Mouse (Mus musculus) intestine, postnatal 0 days (tissue): ENCODE data around the gene Tmem210. TPM values are rescaled to one million over a fixed set of nuclear protein-coding genes. Genes with fewer than 3 reads are reported as not detected.
A peak's percentile ranks its signal among the peaks of the same experiment; 100 is the strongest.

Experiments used
- ATAC-seq: fragments of 200-750 bp; cut with Nextera tagmentation; 2 replicates; pipeline ENCODE4 v1.8.0; 2017; ENCODE audit warnings: mild to moderate bottlenecking, moderate TSS enrichment, moderate library complexity
- H3K27ac ChIP-seq: fragments of 300-500 bp; sonication (generic); 2 replicates; pipeline ENCODE4 v1.5.1; 2014; ENCODE audit warnings: mild to moderate bottlenecking, low read depth, low read length, moderate library complexity
- H3K27me3 ChIP-seq: fragments of 300-500 bp; sonication (generic); replicated peaks from 2 replicates; pipeline ENCODE4 v1.6.1; 2014; ENCODE audit warnings: low read length, mixed read lengths; ENCODE audit not compliant: control insufficient read depth, insufficient read depth
- H3K36me3 ChIP-seq: fragments of 300-500 bp; sonication (generic); 2 replicates; pipeline ENCODE4 v1.6.1; 2014; ENCODE audit warnings: mild to moderate bottlenecking, moderate library complexity; ENCODE audit not compliant: control insufficient read depth, insufficient read depth
- H3K4me1 ChIP-seq: fragments of 300-500 bp; sonication (generic); replicated peaks from 2 replicates; pipeline ENCODE4 v1.6.1; 2014; ENCODE audit warnings: antibody characterized with exemption, low read length, mixed read lengths; ENCODE audit not compliant: control insufficient read depth, insufficient read depth
- H3K4me2 ChIP-seq: fragments of 300-500 bp; sonication (generic); replicated peaks from 2 replicates; pipeline ENCODE4 v1.6.1; 2014; ENCODE audit warnings: low read depth, mild to moderate bottlenecking, moderate library complexity
- H3K4me3 ChIP-seq: fragments of 300-500 bp; sonication (generic); 2 replicates; pipeline ENCODE4 v1.5.1; 2014; ENCODE audit warnings: low read depth, low read length
- H3K9ac ChIP-seq: fragments of 300-500 bp; sonication (generic); 2 replicates; pipeline ENCODE4 v1.6.1; 2014; ENCODE audit warnings: mild to moderate bottlenecking, low read depth, low read length
- H3K9me3 ChIP-seq: fragments of 300-500 bp; sonication (generic); 2 replicates; pipeline ENCODE4 v1.6.1; 2016; ENCODE audit warnings: mixed run types; ENCODE audit not compliant: control insufficient read depth
- CTCF ChIP-seq: sonication (generic); IDR thresholded peaks from 2 replicates; pipeline ENCODE4 v1.5.1; 2016; ENCODE audit warnings: low read depth, mild to moderate bottlenecking, control low read depth, antibody characterized with exemption, moderate library complexity
- WGBS: fragments of 180-500 bp; shearing (Covaris S2); extraction: QIAGEN DNeasy Blood & Tissue Kit; methylation state at CpG from one replicate; pipeline ENCODE4 v1.1.7; 2014; 5-methylcytosine and 5-hydroxymethylcytosine counted together
- polyA plus RNA-seq: library from polyadenylated mRNA; unstranded; fragments of >200 nt; fragmentation: Nextera tagmentation; extraction: Ambion mirVana; gene quantifications from 2 replicates; pipeline ENCODE4 v1.2.1, GENCODE M21; 2015

Gene Tmem210
- polyA plus RNA-seq, 1 experiment from 2014 or later: not detected

GRCm38 (mm10) chr2:25292054-25292544 is 4.2 kb downstream of the Tmem210 start:
- H3K4me2 ChIP-seq: peak overlapping the region; percentile 75
- no peak overlapping the region for H3K9ac ChIP-seq
- H3K4me1 ChIP-seq: peaks cover 8% of the 10 kb centered on the region; the same call in 1 of the 2 replicates
- H3K36me3 ChIP-seq: no peaks in the 10 kb centered on the region
- H3K4me3 ChIP-seq: peak overlapping the region; percentile 42
- WGBS: 3% methylated on average over 42 of the region's 43 CpGs
- peaks cover 46% of the 10 kb centered on the region for H3K27me3 ChIP-seq
- no peaks in the 10 kb centered on the region for H3K9me3 ChIP-seq
- TF ChIP-seq CTCF: no peak
- no peak overlapping the region; the same call in 1 of the 2 replicates for H3K27ac ChIP-seq
- ATAC-seq: no peak

GRCm38 (mm10) chr2:25292856-25293255 is 4.9 kb downstream of the Tmem210 start:
- WGBS: 0% methylated on average over 1 of the region's 1 CpGs
- Histone ChIP-seq H3K36me3 (no peaks in the 10 kb centered on the region), H3K9me3 (no peaks in the 10 kb centered on the region), H3K4me3 (0 out of 2 replicates have a peak overlapping the region, but pooled peaks have one; percentile 42), H3K9ac (no peak overlapping the region), H3K4me2 (peak overlapping the region; percentile 75), H3K27ac (no peak overlapping the region), H3K27me3 (peaks cover 46% of the 10 kb centered on the region), H3K4me1 (peaks cover 4% of the 10 kb centered on the region; the same call in 1 of the 2 replicates)
- TF ChIP-seq CTCF: peak; percentile 93
- no peak for ATAC-seq

GRCm38 (mm10) chr2:25293706-25294105 is 5.8 kb downstream of the Tmem210 start:
- TF ChIP-seq CTCF: no peak
- H3K9ac ChIP-seq: no peak overlapping the region
- no peak overlapping the region for H3K4me2 ChIP-seq
- H3K27me3 ChIP-seq: peaks cover 46% of the 10 kb centered on the region
- H3K4me3 ChIP-seq: no peak overlapping the region
- no peak overlapping the region for H3K27ac ChIP-seq
- no peaks in the 10 kb centered on the region for H3K36me3 ChIP-seq
- no peaks in the 10 kb centered on the region for H3K9me3 ChIP-seq
- H3K4me1 ChIP-seq: no peaks in the 10 kb centered on the region
- 64% methylated on average over 9 of the region's 9 CpGs for WGBS
- ATAC-seq: no peak

GRCm38 (mm10) chr2:25297093-25297492 is 9.1 kb downstream of the Tmem210 start:
- no peak overlapping the region for H3K4me2 ChIP-seq
- H3K9me3 ChIP-seq: no peaks in the 10 kb centered on the region
- WGBS: 77% methylated on average over 8 of the region's 8 CpGs
- no peaks in the 10 kb centered on the region for H3K4me1 ChIP-seq
- no peak overlapping the region for H3K27ac ChIP-seq
- H3K4me3 ChIP-seq: no peak overlapping the region
- peaks cover 13% of the 10 kb centered on the region for H3K27me3 ChIP-seq
- H3K9ac ChIP-seq: no peak overlapping the region
- no peaks in the 10 kb centered on the region for H3K36me3 ChIP-seq
- no peak for TF ChIP-seq CTCF
- no peak for ATAC-seq

GRCm38 (mm10) chr2:25298046-25298445 is 10.1 kb downstream of the Tmem210 start:
- Histone ChIP-seq H3K9me3 (no peaks in the 10 kb centered on the region), H3K36me3 (no peaks in the 10 kb centered on the region), H3K27me3 (peaks cover 5% of the 10 kb centered on the region; the same call in 1 of the 2 replicates), H3K4me3 (no peak overlapping the region), H3K27ac (no peak overlapping the region), H3K4me1 (no peaks in the 10 kb centered on the region), H3K9ac (no peak overlapping the region), H3K4me2 (no peak overlapping the region)
- no peak for ATAC-seq
- TF ChIP-seq CTCF: no peak
- 73% methylated on average over 10 of the region's 10 CpGs for WGBS

GRCm38 (mm10) chr2:25303452-25303851 is 15.5 kb downstream of the Tmem210 start:
- ATAC-seq: no peak
- WGBS: 73% methylated on average over 3 of the region's 3 CpGs

More at GRCm38 (mm10) chr2:25303452-25303851, 15.5 kb downstream of the Tmem210 start:
- Histone ChIP-seq H3K4me3 (no peak overlapping the region), H3K36me3 (no peaks in the 10 kb centered on the region), H3K4me2 (no peak overlapping the region), H3K9me3 (no peaks in the 10 kb centered on the region), H3K27me3 (peaks cover 10% of the 10 kb centered on the region), H3K4me1 (no peaks in the 10 kb centered on the region), H3K27ac (no peak overlapping the region), H3K9ac (no peak overlapping the region)
- TF ChIP-seq CTCF: no peak
